Mouse (Mus musculus) cerebral cortex, adult 2 months (tissue): ENCODE measurements around the gene Rpusd3.

Source experiments
- WGBS: fragments of 180-500 bp; shearing (Covaris S2); methylation state at CpG from one replicate; pipeline ENCODE4 v1.1.7; 2018; 5-methylcytosine and 5-hydroxymethylcytosine counted together

Rpusd3 gene

GRCm38 (mm10) chr6:113386025-113386424 is 33.1 kb downstream of the Rpusd3 start:
- 61% methylated on average over 3 of the region's 3 CpGs for WGBS

DNA sequence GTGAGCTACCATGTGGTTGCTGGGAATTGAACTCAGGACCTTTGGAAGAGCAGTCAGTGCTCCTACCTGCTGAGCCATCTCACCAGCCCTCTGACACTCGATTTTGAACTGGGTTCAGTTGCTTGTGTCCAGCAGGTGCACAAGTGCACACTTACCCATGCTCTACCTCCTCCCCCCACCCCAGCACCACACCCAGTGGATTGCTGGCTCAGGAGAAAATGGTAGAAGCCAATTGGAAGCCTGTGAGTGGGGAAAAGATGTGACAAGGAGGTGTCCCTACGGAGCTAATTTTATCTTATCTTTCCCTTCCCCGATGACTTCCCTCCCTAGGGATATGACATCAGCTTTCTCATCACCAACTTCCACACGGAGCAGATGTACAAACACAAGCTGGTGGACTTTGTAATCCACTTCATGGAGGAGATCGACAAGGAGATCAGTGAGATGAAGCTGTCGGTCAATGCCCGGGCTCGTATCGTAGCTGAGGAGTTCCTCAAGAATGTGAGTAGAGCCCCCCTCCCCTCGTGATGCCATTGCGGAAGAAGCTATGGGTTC is 33.9 kb downstream of the Rpusd3 start:
- 66% methylated on average over 11 of the region's 11 CpGs for WGBS

DNA sequence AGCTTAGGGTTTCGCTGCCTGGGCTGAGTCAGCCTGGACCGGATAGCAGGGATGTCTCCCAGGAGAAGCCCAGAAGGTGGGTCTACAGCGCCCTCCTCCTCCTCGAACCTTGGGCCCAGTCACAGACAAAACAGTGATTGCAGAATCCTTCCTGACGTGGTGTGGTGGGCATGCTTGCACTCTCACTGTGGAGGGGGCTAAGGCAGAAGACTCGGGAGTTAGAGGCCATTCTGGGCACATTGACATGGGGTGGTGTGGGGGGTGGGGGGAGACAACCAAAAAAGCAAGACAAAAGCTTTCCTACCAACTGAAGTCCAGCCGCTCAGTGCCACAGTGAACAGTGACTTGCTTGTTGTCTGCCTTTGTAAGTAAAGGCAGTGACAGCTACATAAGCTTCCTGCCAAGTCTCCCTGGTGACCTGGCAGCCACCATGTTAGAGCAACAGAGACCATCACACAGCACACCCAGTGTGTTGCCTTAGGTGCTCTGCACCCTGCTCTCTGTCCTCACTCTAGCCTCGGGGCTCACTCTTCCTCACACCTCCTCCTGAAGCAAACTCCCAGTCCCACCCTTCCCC is 34.7 kb downstream of the Rpusd3 start:
- WGBS: 74% methylated on average over 8 of the region's 8 CpGs

DNA sequence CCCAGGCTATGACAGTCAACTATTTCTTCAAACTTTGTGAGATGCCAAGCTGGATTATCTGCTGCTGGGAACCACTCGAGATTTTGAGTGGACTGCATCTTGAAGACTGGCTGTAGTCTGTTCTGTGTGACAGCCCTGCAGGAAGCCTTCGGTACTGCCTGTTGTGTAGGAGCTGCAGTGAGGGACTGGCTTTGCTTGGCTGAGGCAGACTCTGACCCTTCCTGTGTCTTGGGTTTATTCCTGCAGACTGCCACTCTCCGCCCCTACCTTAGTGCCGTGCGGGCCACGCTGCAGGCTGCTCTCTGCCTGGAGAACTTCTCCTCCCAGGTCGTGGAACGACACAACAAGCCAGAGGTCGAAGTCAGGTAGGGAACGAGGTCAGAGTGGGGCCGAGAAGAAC is 38.7 kb downstream of the Rpusd3 start:
- WGBS: 91% methylated on average over 11 of the region's 11 CpGs

DNA sequence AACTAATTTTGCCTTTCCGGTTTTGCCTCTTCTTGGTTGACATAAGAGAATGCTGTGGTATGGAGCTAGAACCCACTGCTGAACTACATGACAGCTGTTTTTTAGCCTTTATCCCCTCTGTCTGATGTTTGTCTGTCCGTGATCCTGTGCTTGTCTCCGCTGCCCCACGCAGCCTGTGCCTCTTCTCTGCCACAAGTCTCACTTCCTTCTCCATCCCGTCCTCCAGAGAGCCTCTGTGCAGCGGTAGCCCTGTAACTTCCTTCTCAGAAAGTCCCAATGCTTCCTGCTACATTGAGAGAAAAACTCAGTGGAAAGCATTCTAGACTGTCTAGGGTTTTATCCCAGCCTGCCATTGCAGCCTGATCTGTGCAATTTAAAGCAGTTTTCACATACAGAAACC is 39.9 kb downstream of the Rpusd3 start:
- 83% methylated on average over 6 of the region's 6 CpGs for WGBS

DNA sequence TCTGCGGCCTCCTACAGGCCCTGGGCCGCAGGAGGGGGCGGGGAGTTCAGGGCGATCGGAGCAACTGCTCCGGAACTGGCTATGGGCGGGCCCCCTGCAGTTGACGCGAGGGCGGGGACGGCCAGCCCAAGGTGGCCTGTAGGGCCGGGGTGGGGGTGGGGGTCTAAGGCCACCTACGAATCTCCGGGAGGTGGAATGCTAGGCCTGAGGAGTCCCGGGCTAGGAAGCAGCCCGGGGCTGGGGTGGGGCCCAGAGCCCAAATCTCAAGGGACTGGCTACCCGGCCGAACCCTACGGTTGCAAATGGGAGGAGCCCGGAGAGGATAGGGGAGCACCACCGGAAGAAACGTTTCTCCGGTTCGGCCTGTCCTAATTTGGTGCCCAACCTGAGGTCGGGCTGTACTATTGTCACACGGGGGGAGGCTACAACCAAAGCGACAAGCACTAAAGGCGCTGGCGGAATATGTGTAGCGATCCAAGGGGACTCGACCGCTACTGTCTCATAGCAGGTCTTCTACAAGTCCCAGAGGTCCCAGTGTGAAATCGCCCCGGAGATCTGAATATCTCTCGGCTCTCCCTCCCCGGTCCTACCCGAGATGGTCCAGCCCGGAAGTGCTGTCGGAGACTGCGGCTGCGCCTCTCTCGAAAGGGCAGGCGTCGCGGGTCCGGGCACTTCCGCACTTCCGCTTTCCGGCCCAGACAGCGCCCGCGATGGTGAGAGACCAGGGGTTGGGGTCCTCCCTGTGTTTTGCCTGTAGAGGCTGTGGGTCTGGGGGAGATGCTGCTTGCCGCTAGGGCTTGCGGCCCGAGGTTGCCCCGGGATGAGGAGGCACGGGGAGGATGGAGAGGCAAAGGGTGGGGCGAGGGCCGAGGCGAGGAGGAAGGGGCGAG is 41.4 kb downstream of the Rpusd3 start, which contains the start of the genes Tada3 and Arpc4:
Gene Tada3, minus strand, starts transcription at position 388 of the 890 bp plus-strand sequence.
Gene Arpc4, plus strand, starts transcription at position 620 of the 890 bp plus-strand sequence.
- WGBS: 0% methylated on average over 61 of the region's 61 CpGs

DNA sequence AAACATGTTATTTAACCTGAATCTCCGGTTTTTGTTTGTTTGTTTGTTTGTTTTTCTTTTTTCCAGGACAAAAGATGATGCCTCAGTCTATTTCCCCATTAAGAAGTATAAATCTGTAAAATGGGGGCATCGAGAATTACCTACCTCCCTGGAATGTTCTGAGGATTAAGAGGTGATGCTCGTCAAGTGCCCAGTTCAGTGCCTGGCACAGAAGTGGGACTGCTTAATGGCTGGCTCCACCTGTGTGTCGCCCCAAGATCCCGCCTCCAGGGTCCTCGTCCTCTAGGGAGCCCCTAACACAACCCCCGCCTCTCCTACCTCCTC is 42.0 kb downstream of the Rpusd3 start:
- 7% methylated on average over 7 of the region's 7 CpGs for WGBS

- WGBS: 94% methylated on average over 4 of the region's 4 CpGs
Observed at GRCm38 (mm10) chr6:113373491-113373890, 45.6 kb downstream of the Rpusd3 start.

GRCm38 (mm10) chr6:113370194-113370929 is 48.8 kb downstream of the Rpusd3 start:
- WGBS: 94% methylated on average over 20 of the region's 20 CpGs

DNA sequence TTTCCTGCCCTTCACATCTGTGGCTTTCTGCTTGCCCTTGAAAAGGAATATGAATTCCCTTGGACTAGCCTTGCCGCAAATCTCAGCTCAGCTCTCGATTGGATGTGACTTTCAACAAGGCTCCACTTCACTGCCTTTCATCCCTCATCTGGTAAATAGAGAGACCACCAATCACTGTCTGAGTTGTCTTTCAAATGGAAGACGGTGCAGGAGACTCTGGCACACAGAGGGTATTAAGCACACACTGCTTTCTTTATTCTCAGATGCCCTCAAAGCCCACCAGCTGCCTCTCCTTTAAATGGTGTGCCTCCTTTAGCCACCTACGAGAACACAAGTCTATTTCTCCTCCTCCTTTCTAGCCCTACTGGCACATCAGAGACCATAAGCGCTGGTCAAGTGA is 50.6 kb downstream of the Rpusd3 start:
- 79% methylated on average over 5 of the region's 5 CpGs for WGBS

- WGBS: 96% methylated on average over 7 of the region's 7 CpGs
Observed at GRCm38 (mm10) chr6:113368124-113368523, 51.0 kb downstream of the Rpusd3 start.

GRCm38 (mm10) chr6:113367574-113367973 is 51.6 kb downstream of the Rpusd3 start:
- 100% methylated on average over 1 of the region's 1 CpGs for WGBS

DNA sequence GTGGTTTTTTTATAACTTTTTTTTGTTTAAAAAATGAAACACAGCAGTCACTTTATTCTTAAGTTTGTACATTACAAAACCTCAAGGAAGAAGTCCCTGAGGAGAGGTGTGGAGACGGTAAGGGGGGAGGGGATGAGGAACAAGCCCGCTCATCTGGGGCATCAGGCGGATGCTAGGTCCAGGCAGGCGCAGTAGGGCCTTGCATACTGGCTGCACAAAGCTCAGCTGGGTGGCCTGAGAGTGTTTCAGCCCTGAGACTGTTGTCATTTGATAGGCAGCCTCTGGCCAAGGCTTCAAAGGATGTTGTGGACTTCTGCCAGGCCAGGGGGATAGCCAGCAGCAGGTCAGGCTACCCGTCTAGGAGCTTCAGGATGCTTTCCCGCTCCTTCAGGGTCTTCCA is 52.5 kb downstream of the Rpusd3 start:
- 90% methylated on average over 6 of the region's 6 CpGs for WGBS
